Mouse (Mus musculus) thymus, adult 2 months (tissue): ENCODE data around the gene Ccdc88c.

Source experiments
- CTCF ChIP-seq: fragments of 200-500 bp; IDR thresholded peaks from 2 replicates; pipeline ENCODE4 v1.5.1; 2012; ENCODE audit warnings: mild to moderate bottlenecking, control low read depth, low read length, moderate library complexity, borderline replicate concordance; ENCODE audit not compliant: control insufficient read depth, poor library complexity, insufficient read depth; ENCODE audit errors: extremely low read depth
- POLR2A ChIP-seq: fragments of 200-500 bp; IDR thresholded peaks from 2 replicates; pipeline ENCODE4 v1.6.1; 2012; ENCODE audit warnings: mild to moderate bottlenecking, low read length, control low read depth, moderate library complexity; ENCODE audit not compliant: control insufficient read depth, poor library complexity, insufficient read depth; ENCODE audit errors: extremely low read depth

DNA sequence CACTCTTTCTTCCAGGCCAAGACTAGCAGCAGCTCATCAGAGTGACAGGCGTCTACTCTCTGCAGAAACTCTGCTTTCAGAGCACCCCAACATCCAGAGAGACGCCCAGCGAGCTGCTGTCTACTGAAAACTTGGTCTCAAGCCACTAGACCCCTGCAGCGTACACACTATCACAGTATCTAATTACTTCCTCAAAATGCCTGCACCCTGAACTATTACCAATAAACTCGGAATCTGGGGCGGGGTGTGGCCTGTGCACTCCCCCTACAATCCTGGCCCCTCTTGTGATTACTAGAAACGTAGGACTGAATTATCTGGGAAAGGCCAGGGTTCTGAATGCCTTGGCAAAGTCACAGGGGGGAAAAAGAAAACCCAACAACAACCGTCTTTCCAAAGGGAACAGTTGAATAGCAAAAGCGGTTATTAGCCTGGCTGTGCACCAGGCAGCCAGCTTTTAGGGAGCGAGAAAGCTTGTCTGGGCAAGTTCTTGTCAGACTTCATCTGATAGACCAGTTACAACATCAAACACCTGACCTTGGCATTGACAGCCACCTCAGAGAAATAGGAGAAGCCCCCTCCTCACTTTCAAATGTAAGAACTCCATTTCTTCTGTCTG, 14.2 kb downstream of the Ccdc88c start:
- TF ChIP-seq POLR2A, result no peak
- TF ChIP-seq CTCF, result no peak
